Mouse (Mus musculus): ENCODE measurements around the gene Cluh.

DNA sequence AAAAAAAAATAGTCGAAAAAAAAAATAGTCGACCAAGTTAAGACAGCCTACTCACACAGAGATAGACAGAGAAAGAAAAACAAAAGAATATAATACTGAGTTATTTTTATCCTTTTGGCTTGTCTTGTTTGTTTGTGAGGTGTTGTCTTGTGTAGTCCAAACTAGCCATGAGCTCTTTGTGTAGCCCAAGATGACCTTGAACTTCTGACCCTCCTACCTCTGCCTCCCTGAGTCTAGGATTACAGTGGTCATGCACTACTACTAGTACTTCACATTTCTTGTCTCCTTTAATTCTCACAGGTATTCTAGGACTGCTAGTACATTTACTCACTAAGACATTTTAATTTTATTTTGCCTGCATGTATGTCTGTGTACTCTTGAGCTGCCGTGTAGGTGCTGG, 21.8 kb upstream of the Cluh start:
- no peak for TF ChIP-seq ZNF384 (IDR thresholded peaks at IDR 0.05; ENCODE audit: low read depth, low read length)
- no peak for TF ChIP-seq CHD2 (IDR thresholded peaks at IDR 0.05; ENCODE audit: low read depth, low read length)
